Mouse (Mus musculus) midbrain, embryonic 14.5 days (tissue): Measurements from ENCODE around the gene Nup35. TPM values are rescaled to one million over a fixed set of nuclear protein-coding genes. Genes with fewer than 3 reads are reported as not detected.

Source experiments
- ATAC-seq: fragments of 200-750 bp; cut with Nextera tagmentation; 2 replicates; pipeline ENCODE4 v1.8.0; 2017; ENCODE audit warnings: moderate number of reproducible peaks, moderate library complexity; ENCODE audit not compliant: low FRiP score, low TSS enrichment
- DNase-seq: peaks from one replicate; pipeline ENCODE4 v3.0.0-alpha.2; 2015
- H3K27ac ChIP-seq: fragments of 300-500 bp; sonication (generic); replicated peaks from 2 replicates; pipeline ENCODE4 v1.5.1; 2014; ENCODE audit warnings: mild to moderate bottlenecking, low read depth, low read length, moderate library complexity
- H3K27me3 ChIP-seq: fragments of 300-500 bp; sonication (generic); 2 replicates; pipeline ENCODE4 v1.6.1; 2014; ENCODE audit warnings: low read length, control low read depth, mixed read lengths; ENCODE audit not compliant: control insufficient read depth, insufficient read depth
- H3K36me3 ChIP-seq: fragments of 300-500 bp; sonication (generic); 2 replicates; pipeline ENCODE4 v1.6.1; 2014; ENCODE audit warnings: low read length, control low read depth; ENCODE audit not compliant: control insufficient read depth, insufficient read depth
- H3K4me1 ChIP-seq: fragments of 300-500 bp; sonication (generic); 2 replicates; pipeline ENCODE4 v1.6.1; 2014; ENCODE audit warnings: mild to moderate bottlenecking, antibody characterized with exemption, low read length, control low read depth; ENCODE audit not compliant: control insufficient read depth, insufficient read depth
- H3K4me2 ChIP-seq: fragments of 300-500 bp; sonication (generic); 2 replicates; pipeline ENCODE4 v1.6.1; 2014; ENCODE audit warnings: mild to moderate bottlenecking, low read length, moderate library complexity
- H3K4me3 ChIP-seq: fragments of 300-500 bp; sonication (generic); replicated peaks from 2 replicates; pipeline ENCODE4 v1.5.1; 2014; ENCODE audit warnings: low read depth, low read length
- H3K9ac ChIP-seq: fragments of 300-500 bp; sonication (generic); replicated peaks from 2 replicates; pipeline ENCODE4 v1.6.1; 2014; ENCODE audit warnings: mild to moderate bottlenecking, low read length, moderate library complexity
- H3K9me3 ChIP-seq: fragments of 300-500 bp; sonication (generic); 2 replicates; pipeline ENCODE4 v1.6.1; 2016; ENCODE audit warnings: low read length, control low read depth, mixed read lengths; ENCODE audit not compliant: control insufficient read depth
- WGBS: fragments of 180-500 bp; shearing (Covaris S2); extraction: QIAGEN DNeasy Blood & Tissue Kit; methylation state at CpG from one replicate; pipeline ENCODE4 v1.1.7; 2014; 5-methylcytosine and 5-hydroxymethylcytosine counted together
- polyA plus RNA-seq: library from polyadenylated mRNA; unstranded; fragments of >200 nt; fragmentation: Nextera tagmentation; extraction: Ambion mirVana; gene quantifications from 2 replicates; pipeline ENCODE4 v1.2.1, GENCODE M21; 2014

Gene Nup35
- polyA plus RNA-seq, 1 experiment from 2014 or later, result 60.2 TPM

- no peaks in the 10 kb centered on the region for H3K9me3 ChIP-seq
- H3K27me3 ChIP-seq, result no peaks in the 10 kb centered on the region
Observed at GRCm38 (mm10) chr2:80667396-80667964, 50.4 kb downstream of the Nup35 start.

DNA sequence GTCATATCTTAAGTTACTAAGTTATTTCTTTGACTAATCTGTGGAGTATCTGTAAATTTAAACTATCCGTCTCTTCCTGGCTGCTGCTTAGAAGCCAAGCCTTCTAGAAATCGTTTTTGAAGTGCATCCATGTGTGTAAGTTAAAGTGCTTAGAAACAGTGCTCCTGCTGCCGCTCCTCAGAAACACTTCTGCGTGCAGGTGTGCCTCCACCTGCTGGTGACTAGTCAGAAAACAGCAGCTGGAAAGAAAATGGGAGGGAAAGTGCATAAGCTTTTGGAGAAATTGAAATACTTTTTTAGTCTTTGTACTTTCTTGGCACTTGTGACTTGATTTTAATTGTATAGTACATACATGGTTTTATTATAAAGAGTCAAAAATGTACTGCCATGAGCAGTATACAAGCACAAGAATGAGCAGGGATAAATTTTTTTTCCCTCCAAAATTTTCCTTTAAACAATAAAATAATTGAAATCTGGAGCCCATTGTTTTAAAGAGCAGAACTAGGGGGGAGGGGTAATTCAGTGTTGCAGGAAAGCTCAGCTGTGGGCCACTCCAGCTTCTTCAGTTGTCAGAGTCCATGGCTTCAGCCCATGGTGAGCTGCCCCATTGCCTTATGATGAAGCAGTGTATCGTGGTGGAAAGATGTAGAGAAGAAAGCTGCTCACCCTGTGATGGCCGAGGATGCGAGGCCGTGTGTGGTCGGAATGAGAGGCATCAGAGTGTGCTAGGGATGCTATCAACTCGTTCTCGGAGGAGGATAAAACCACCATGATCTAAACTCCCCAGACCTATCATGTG, 53.0 kb downstream of the Nup35 start:
- Histone ChIP-seq H3K9me3 (no peaks in the 10 kb centered on the region), H3K36me3 (peaks cover 12% of the 10 kb centered on the region), H3K4me3 (no peak overlapping the region), H3K9ac (no peak overlapping the region), H3K4me1 (no peaks in the 10 kb centered on the region), H3K27me3 (no peaks in the 10 kb centered on the region), H3K27ac (no peak overlapping the region), H3K4me2 (no peak overlapping the region)
- ATAC-seq, result no peak
- WGBS, result 76% methylated on average over 11 of the region's 11 CpGs
- DNase-seq, result peak; percentile 37

More at GRCm38 (mm10) chr2:80667396-80667964, 50.4 kb downstream of the Nup35 start:
- Histone ChIP-seq H3K4me3 (no peak overlapping the region), H3K36me3 (peaks cover 12% of the 10 kb centered on the region), H3K9ac (no peak overlapping the region), H3K27ac (no peak overlapping the region), H3K4me2 (no peak overlapping the region), H3K4me1 (no peaks in the 10 kb centered on the region)
- ATAC-seq (no peak), DNase-seq (peak; percentile 37)
- WGBS, result 80% methylated on average over 5 of the region's 5 CpGs

GRCm38 (mm10) chr2:80678803-80679202, 61.8 kb downstream of the Nup35 start:
- H3K4me1 ChIP-seq, result no peaks in the 10 kb centered on the region
- H3K27me3 ChIP-seq, result no peaks in the 10 kb centered on the region
- no peak overlapping the region for H3K27ac ChIP-seq
- no peak overlapping the region for H3K9ac ChIP-seq
- no peak overlapping the region for H3K4me3 ChIP-seq
- no peaks in the 10 kb centered on the region for H3K9me3 ChIP-seq
- no peak for ATAC-seq
- H3K36me3 ChIP-seq, result no peaks in the 10 kb centered on the region
- WGBS, result 94% methylated on average over 8 of the region's 8 CpGs
- H3K4me2 ChIP-seq, result no peak overlapping the region
- DNase-seq, result no peak

DNA sequence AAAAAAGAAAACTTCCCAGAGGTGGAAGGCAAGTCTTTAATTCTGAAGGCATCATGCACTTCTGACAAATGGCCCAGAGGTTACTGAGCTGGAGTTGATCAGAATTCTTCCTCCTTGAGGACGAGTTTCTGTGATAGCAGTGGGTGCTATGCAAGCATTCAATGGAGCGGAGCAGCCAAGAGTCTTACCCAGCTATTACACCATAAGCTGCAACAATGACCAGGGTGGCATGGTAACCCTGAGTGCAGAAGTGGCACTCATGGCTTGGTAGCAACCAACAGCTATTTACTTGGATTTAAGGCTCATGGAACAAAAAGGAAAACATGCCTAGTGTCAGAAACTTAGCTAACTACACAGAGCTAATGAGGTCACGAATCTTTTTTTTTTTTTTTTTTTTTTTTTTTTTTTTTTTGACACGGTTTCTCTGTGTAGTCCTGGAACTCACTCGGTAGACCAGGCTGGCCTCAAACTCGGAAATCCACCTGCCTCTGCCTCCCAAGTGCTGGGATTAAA, 66.7 kb downstream of the Nup35 start:
- H3K4me3 ChIP-seq, result no peak overlapping the region
- no peak overlapping the region for H3K9ac ChIP-seq
- no peaks in the 10 kb centered on the region for H3K4me1 ChIP-seq
- no peaks in the 10 kb centered on the region for H3K36me3 ChIP-seq
- H3K27ac ChIP-seq, result no peak overlapping the region
- no peak overlapping the region for H3K4me2 ChIP-seq
- no peaks in the 10 kb centered on the region for H3K27me3 ChIP-seq
- no peaks in the 10 kb centered on the region for H3K9me3 ChIP-seq
- no peak for DNase-seq
- no peak for ATAC-seq
- WGBS, result 85% methylated on average over 6 of the region's 6 CpGs

DNA sequence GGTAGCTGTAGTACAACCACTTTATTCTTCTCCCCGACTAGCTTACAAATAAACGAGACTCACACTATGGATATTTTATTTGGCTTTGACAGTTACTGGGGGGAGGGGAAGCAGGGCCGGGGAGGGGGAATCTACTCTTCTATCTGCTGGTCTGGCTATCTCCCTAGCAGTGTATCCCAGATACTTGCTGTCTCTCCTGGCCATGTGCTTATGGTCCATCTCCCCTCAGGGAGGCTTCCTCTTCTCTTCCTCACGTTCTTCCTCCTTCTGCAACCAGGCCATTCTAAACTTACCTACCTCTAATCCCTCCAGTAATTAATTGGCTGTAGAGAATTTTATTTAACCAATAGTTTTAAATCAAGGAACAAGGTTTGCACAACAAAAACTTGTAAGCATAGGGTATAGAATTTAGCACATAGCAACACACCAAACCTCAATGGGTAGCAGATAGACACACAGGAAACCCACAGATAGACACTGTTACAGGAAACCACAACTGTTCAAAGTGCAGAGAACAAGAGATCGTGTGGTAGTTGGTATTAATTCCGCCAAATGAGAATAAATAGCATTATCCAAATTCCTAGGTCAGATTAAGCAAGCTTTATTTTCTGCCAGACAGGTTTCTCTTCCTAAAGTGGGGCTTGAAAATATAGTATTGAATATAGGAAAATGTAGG, 67.5 kb downstream of the Nup35 start:
- Histone ChIP-seq H3K9ac (no peak overlapping the region), H3K4me3 (no peak overlapping the region), H3K9me3 (no peaks in the 10 kb centered on the region), H3K4me1 (no peaks in the 10 kb centered on the region), H3K27ac (no peak overlapping the region), H3K36me3 (no peaks in the 10 kb centered on the region), H3K27me3 (no peaks in the 10 kb centered on the region), H3K4me2 (no peak overlapping the region)
- 87% methylated on average over 6 of the region's 6 CpGs for WGBS
- no peak for DNase-seq
- no peak for ATAC-seq

- Histone ChIP-seq H3K27ac (no peak overlapping the region), H3K27me3 (no peaks in the 10 kb centered on the region), H3K9ac (no peak overlapping the region), H3K4me3 (no peak overlapping the region), H3K4me2 (no peak overlapping the region), H3K4me1 (no peaks in the 10 kb centered on the region), H3K36me3 (no peaks in the 10 kb centered on the region), H3K9me3 (no peaks in the 10 kb centered on the region)
- DNase-seq (no peak), ATAC-seq (no peak)
- 45% methylated on average over 4 of the region's 4 CpGs for WGBS
Observed at GRCm38 (mm10) chr2:80688261-80688660, 71.2 kb downstream of the Nup35 start.

DNA sequence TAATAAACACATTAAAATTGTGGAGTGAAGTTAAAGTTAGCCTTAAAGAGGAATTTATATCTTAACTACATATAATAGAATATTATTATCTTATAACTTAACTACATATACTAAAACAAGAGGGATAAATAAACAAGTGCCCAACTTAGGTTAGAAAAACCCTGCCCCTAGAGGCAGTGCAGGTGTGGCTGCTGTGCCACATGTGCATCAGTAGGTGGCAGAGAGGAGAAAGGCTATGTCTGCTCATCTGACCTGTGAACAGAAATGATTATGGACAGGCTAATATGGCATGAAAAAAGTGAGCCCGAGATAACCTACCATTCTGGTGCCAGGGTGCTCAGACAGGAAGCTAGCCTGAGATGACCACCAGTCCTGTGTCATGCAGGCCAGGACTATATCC, 90.4 kb downstream of the Nup35 start:
- DNase-seq (no peak), ATAC-seq (peak; percentile 18; the same call in 1 of the 2 replicates)
- H3K9me3 ChIP-seq, result no peaks in the 10 kb centered on the region
- WGBS, result 78% methylated on average over 1 of the region's 1 CpGs
- H3K4me3 ChIP-seq, result no peak overlapping the region
- no peaks in the 10 kb centered on the region for H3K4me1 ChIP-seq
- H3K36me3 ChIP-seq, result no peaks in the 10 kb centered on the region
- H3K27me3 ChIP-seq, result no peaks in the 10 kb centered on the region
- H3K4me2 ChIP-seq, result no peak overlapping the region
- no peak overlapping the region for H3K27ac ChIP-seq
- no peak overlapping the region for H3K9ac ChIP-seq
